Mouse (Mus musculus) stomach, postnatal 0 days (tissue): ENCODE measurements around the gene Dip2b. TPM values are rescaled to one million over a fixed set of nuclear protein-coding genes. Genes with fewer than 3 reads are reported as not detected.

ENCODE experiments used
- ATAC-seq: fragments of 200-750 bp; cut with Nextera tagmentation; 2 replicates; pipeline ENCODE4 v1.8.0; 2017; ENCODE audit not compliant: low FRiP score, low TSS enrichment
- DNase-seq: peaks from one replicate; pipeline ENCODE4 v3.0.0-alpha.2; 2016; ENCODE audit warnings: low spot score
- H3K27ac ChIP-seq: fragments of 300-500 bp; sonication (generic); replicated peaks from 2 replicates; pipeline ENCODE4 v1.5.1; 2014; ENCODE audit warnings: mild to moderate bottlenecking, control low read depth
- H3K27me3 ChIP-seq: fragments of 300-500 bp; sonication (generic); 2 replicates; pipeline ENCODE4 v1.6.1; 2014; ENCODE audit warnings: low read length; ENCODE audit not compliant: control insufficient read depth, insufficient read depth
- H3K36me3 ChIP-seq: fragments of 300-500 bp; sonication (generic); 2 replicates; pipeline ENCODE4 v1.6.1; 2014; ENCODE audit warnings: low read length, mixed read lengths; ENCODE audit not compliant: control insufficient read depth, insufficient read depth
- H3K4me1 ChIP-seq: fragments of 300-500 bp; sonication (generic); replicated peaks from 2 replicates; pipeline ENCODE4 v1.6.1; 2014; ENCODE audit warnings: antibody characterized with exemption; ENCODE audit not compliant: control insufficient read depth, insufficient read depth
- H3K4me2 ChIP-seq: fragments of 300-500 bp; sonication (generic); replicated peaks from 2 replicates; pipeline ENCODE4 v1.6.1; 2014; ENCODE audit warnings: low read depth, mild to moderate bottlenecking, control low read depth, moderate library complexity
- H3K4me3 ChIP-seq: fragments of 300-500 bp; sonication (generic); 2 replicates; pipeline ENCODE4 v1.5.1; 2014; ENCODE audit warnings: low read depth, low read length, control low read depth
- H3K9ac ChIP-seq: fragments of 300-500 bp; sonication (generic); 2 replicates; pipeline ENCODE4 v1.6.1; 2014; ENCODE audit warnings: mild to moderate bottlenecking, low read length, control low read depth, mixed read lengths
- H3K9me3 ChIP-seq: fragments of 300-500 bp; sonication (generic); 2 replicates; pipeline ENCODE4 v1.6.1; 2016; ENCODE audit warnings: low read length; ENCODE audit not compliant: control insufficient read depth
- CTCF ChIP-seq: IDR thresholded peaks from 2 replicates; pipeline ENCODE4 v1.5.1; 2016; ENCODE audit warnings: antibody characterized with exemption, low read depth, mild to moderate bottlenecking, moderate library complexity
- EP300 ChIP-seq: optimal IDR thresholded peaks from 2 replicates; pipeline ENCODE3; 2016; ENCODE audit warnings: antibody characterized with exemption
- WGBS: fragments of 180-500 bp; shearing (Covaris S2); extraction: QIAGEN DNeasy Blood & Tissue Kit; methylation state at CpG from one replicate; pipeline ENCODE4 v1.1.7; 2014; 5-methylcytosine and 5-hydroxymethylcytosine counted together
- polyA plus RNA-seq: library from polyadenylated mRNA; unstranded; fragments of >200 nt; fragmentation: Nextera tagmentation; extraction: Ambion mirVana; gene quantifications from 2 replicates; pipeline ENCODE4 v1.2.1, GENCODE M21; 2015

Gene Dip2b
- polyA plus RNA-seq, 1 experiment from 2014 or later, result 5.2 TPM

- Histone ChIP-seq H3K4me2 (no peak overlapping the region), H3K27me3 (no peaks in the 10 kb centered on the region), H3K4me1 (no peaks in the 10 kb centered on the region), H3K9ac (no peak overlapping the region), H3K4me3 (no peak overlapping the region), H3K27ac (no peak overlapping the region), H3K36me3 (no peaks in the 10 kb centered on the region), H3K9me3 (no peaks in the 10 kb centered on the region)
- 88% methylated on average over 2 of the region's 2 CpGs for WGBS
- DNase-seq (no peak), ATAC-seq (no peak)
- no peak for TF ChIP-seq EP300
- TF ChIP-seq CTCF, result no peak
Measured at GRCm38 (mm10) chr15:100029900-100030299, 8.6 kb upstream of the Dip2b start.

- Histone ChIP-seq H3K27me3 (no peaks in the 10 kb centered on the region), H3K36me3 (no peaks in the 10 kb centered on the region), H3K4me1 (no peaks in the 10 kb centered on the region), H3K4me2 (no peak overlapping the region), H3K9me3 (no peaks in the 10 kb centered on the region), H3K9ac (no peak overlapping the region), H3K27ac (no peak overlapping the region), H3K4me3 (no peak overlapping the region)
- TF ChIP-seq EP300, result no peak
- TF ChIP-seq CTCF, result no peak
- 90% methylated on average over 3 of the region's 3 CpGs for WGBS
- no peak for ATAC-seq
- peak; percentile 51 for DNase-seq
Measured at GRCm38 (mm10) chr15:100032546-100032945, 5.9 kb upstream of the Dip2b start.

GRCm38 (mm10) chr15:100039001-100039701, 687 bp downstream of the Dip2b start:
- peak; percentile 51 for DNase-seq
- no peaks in the 10 kb centered on the region for H3K9me3 ChIP-seq
- peak overlapping the region; percentile 88 for H3K4me2 ChIP-seq
- WGBS, result under 1% methylated on average over 31 of the region's 36 CpGs
- peak; percentile 51; the same call in 1 of the 2 replicates for ATAC-seq
- H3K4me3 ChIP-seq, result peak overlapping the region; percentile 95
- TF ChIP-seq CTCF, result no peak; the same call in 1 of the 2 replicates
- no peak for TF ChIP-seq EP300
- no peaks in the 10 kb centered on the region for H3K36me3 ChIP-seq
- H3K27me3 ChIP-seq, result no peaks in the 10 kb centered on the region
- H3K27ac ChIP-seq, result peak overlapping the region; percentile 97
- peak overlapping the region; percentile 100 for H3K9ac ChIP-seq
- peaks cover 6% of the 10 kb centered on the region for H3K4me1 ChIP-seq

GRCm38 (mm10) chr15:100040541-100041266, 2.2 kb downstream of the Dip2b start:
- no peak for DNase-seq
- no peaks in the 10 kb centered on the region for H3K27me3 ChIP-seq
- H3K36me3 ChIP-seq, result no peaks in the 10 kb centered on the region
- TF ChIP-seq EP300 (no peak), CTCF (no peak)
- H3K27ac ChIP-seq, result 0 out of 2 replicates have a peak overlapping the region, but pooled peaks have one; percentile 65
- peaks cover 6% of the 10 kb centered on the region for H3K4me1 ChIP-seq
- H3K4me2 ChIP-seq, result peak overlapping the region; percentile 88
- WGBS, result 29% methylated on average over 14 of the region's 14 CpGs
- peak overlapping the region; percentile 27; the same call in 1 of the 2 replicates for H3K9ac ChIP-seq
- ATAC-seq, result no peak
- peak overlapping the region; percentile 12; the same call in 1 of the 2 replicates for H3K4me3 ChIP-seq
- H3K9me3 ChIP-seq, result no peaks in the 10 kb centered on the region

- ATAC-seq, result no peak
- H3K27me3 ChIP-seq, result no peaks in the 10 kb centered on the region
- no peak for TF ChIP-seq CTCF
- TF ChIP-seq EP300, result no peak
- H3K27ac ChIP-seq, result peak overlapping the region; percentile 65; the same call in 1 of the 2 replicates
- H3K9ac ChIP-seq, result peak overlapping the region; percentile 27; the same call in 1 of the 2 replicates
- DNase-seq, result no peak
- no peaks in the 10 kb centered on the region for H3K36me3 ChIP-seq
- peaks cover 8% of the 10 kb centered on the region for H3K4me1 ChIP-seq
- no peaks in the 10 kb centered on the region for H3K9me3 ChIP-seq
- peak overlapping the region; percentile 12; the same call in 1 of the 2 replicates for H3K4me3 ChIP-seq
- WGBS, result 27% methylated on average over 10 of the region's 10 CpGs
- H3K4me2 ChIP-seq, result peak overlapping the region; percentile 27
Measured at GRCm38 (mm10) chr15:100041267-100042047, 3.0 kb downstream of the Dip2b start.
